Mouse (Mus musculus) small intestine, adult 2 months (tissue): ENCODE results near the gene Fxyd7.

ENCODE experiments used
- CTCF ChIP-seq: fragments of 200-500 bp; IDR thresholded peaks from 2 replicates; pipeline ENCODE4 v1.5.1; 2012; ENCODE audit warnings: low read depth, mild to moderate bottlenecking, control low read depth, inconsistent platforms, low read length, moderate library complexity, mixed read lengths; ENCODE audit not compliant: insufficient replicate concordance, insufficient read length; ENCODE audit errors: extremely low read depth
- POLR2A ChIP-seq: fragments of 200-500 bp; IDR thresholded peaks from 2 replicates; pipeline ENCODE4 v1.6.1; 2012; ENCODE audit warnings: low read depth, mild to moderate bottlenecking, control low read depth, inconsistent platforms, low read length, moderate library complexity

DNA sequence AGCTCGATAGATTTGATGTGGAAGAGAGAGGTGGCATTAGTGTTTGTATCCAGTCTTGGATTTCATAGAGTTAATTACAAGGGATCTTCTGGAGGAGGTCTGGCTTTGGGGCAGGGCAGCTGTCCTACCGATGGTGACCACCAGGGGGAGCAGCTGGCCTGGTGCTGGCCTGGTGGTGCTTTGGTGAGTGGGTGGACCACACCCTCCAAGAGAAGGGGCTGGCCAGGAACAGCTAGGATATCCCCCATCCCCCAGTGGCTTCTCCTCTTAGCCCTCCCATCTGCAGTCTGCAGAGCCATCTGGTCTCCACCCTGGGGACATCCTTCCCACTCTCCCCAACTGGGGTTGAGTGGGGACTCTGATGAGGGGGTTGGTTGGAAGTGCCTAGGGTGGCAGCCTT lies 7.8 kb upstream of the Fxyd7 start, which contains the start of gene Lgi4:
- TF ChIP-seq CTCF: peak; percentile 95
- no peak for TF ChIP-seq POLR2A
